Mouse (Mus musculus): ENCODE results near the gene Olfr672. TPM values are rescaled to one million over a fixed set of nuclear protein-coding genes. Genes with fewer than 3 reads are reported as not detected.
"Not testable (repeated sequence)": the region's sequence is repeated elsewhere in the genome, so short reads cannot be mapped to it uniquely, and the experiment has no call there.

The Olfr672 gene
- 0.51 and 1.5 TPM in 2 replicates for polyA plus RNA-seq (2015; fragmentation: Nextera tagmentation; extraction: Ambion mirVana)

GRCm38 (mm10) chr7:105001929-105002328 is at the start of gene Olfr672:
Gene Olfr672, minus strand, starts transcription at chr7:105002029.
- ATAC-seq (ENCODE audit: insufficient number of reproducible peaks, low FRiP score, low TSS enrichment, low read depth), result no peak
- Histone ChIP-seq H3K27me3 (no peaks in the 10 kb centered on the region), H3K9ac (no peak within 1 kb of the TSS), H3K4me3 (replicated peaks) (no peak within 1 kb of the TSS), H3K9me3 (replicated peaks) (no peaks in the 10 kb centered on the region), H3K4me2 (replicated peaks) (no peak within 1 kb of the TSS), H3K4me1 (no peaks in the 10 kb centered on the region), H3K36me3 (no peaks in the 10 kb centered on the region), H3K27ac (replicated peaks) (no peak within 1 kb of the TSS)

- not testable (repeated sequence) for H3K4me1 ChIP-seq; H3K36me3 ChIP-seq; H3K9ac ChIP-seq; H3K27me3 ChIP-seq; H3K27ac ChIP-seq (replicated peaks); ATAC-seq (ENCODE audit: insufficient number of reproducible peaks, low FRiP score, low TSS enrichment, low read depth); H3K4me2 ChIP-seq (replicated peaks); H3K9me3 ChIP-seq (replicated peaks); H3K4me3 ChIP-seq (replicated peaks)
- 48% methylated on average over 5 of the region's 5 CpGs for WGBS
These were observed 32.0 kb upstream of the Olfr672 start for GRCm38 (mm10) chr7:105033836-105034235.

DNA sequence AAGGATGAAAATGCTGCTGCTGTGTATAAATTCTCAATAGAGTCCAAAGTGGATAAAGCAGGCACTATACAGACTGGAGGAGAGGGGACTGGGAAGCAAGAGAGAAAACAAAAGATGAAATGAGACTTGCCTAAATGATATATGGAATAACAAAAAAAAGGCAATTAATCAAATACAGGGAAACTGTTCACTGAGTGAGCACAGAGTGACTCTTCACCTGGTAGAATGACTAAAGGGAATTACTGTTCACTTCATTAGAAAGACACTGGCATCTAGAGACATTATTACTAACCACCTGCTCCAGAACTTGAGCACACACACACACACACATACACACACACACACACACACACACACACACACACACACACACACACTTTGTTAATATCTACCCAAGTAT is 30.6 kb upstream of the Olfr672 start, which contains the start of gene Olfr676:
Gene Olfr676, plus strand, starts transcription at position 301 of the 400 bp plus-strand sequence.
- Histone ChIP-seq H3K9me3 (replicated peaks) (no peaks in the 10 kb centered on the region), H3K4me2 (replicated peaks) (no peak within 1 kb of the TSS), H3K9ac (no peak within 1 kb of the TSS), H3K27me3 (no peaks in the 10 kb centered on the region), H3K4me1 (no peaks in the 10 kb centered on the region), H3K27ac (replicated peaks) (no peak within 1 kb of the TSS), H3K4me3 (replicated peaks) (no peak within 1 kb of the TSS), H3K36me3 (no peaks in the 10 kb centered on the region)
- no peak for ATAC-seq (ENCODE audit: insufficient number of reproducible peaks, low FRiP score, low TSS enrichment, low read depth)

DNA sequence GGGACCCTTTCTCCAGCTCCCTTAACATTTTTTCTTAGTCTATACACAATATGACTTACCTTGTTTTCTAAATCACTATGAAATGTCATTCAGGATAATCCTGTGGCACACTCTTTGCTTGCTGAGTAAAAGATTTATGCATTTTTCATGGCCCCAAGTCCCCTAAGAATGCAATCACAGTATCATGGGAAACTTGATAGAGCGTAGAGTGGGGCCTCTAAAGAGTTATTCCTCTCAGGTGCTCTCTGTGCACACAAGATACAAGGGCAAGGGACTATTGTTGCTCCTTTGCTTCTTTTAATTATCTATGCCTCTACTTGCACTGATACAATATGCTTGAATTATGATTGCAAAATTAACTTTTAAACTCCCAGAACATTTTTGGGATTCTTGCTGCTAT is 26.5 kb upstream of the Olfr672 start, which contains the start of gene Olfr675:
Gene Olfr675, minus strand, starts transcription at position 101 of the 400 bp plus-strand sequence.
- no peaks in the 10 kb centered on the region for H3K9me3 ChIP-seq (replicated peaks)
- H3K4me3 ChIP-seq (replicated peaks), result no peak within 1 kb of the TSS
- H3K4me1 ChIP-seq, result no peaks in the 10 kb centered on the region
- H3K36me3 ChIP-seq, result no peaks in the 10 kb centered on the region
- WGBS, result 53% methylated on average over 1 of the region's 1 CpGs
- ATAC-seq (ENCODE audit: insufficient number of reproducible peaks, low FRiP score, low TSS enrichment, low read depth), result no peak
- no peaks in the 10 kb centered on the region for H3K27me3 ChIP-seq
- H3K9ac ChIP-seq, result no peak within 1 kb of the TSS
- no peak within 1 kb of the TSS for H3K27ac ChIP-seq (replicated peaks)
- H3K4me2 ChIP-seq (replicated peaks), result no peak within 1 kb of the TSS

GRCm38 (mm10) chr7:105022530-105022929 is 20.7 kb upstream of the Olfr672 start:
- no peaks in the 10 kb centered on the region for H3K9me3 ChIP-seq (replicated peaks)
- H3K4me2 ChIP-seq (replicated peaks), result no peak overlapping the region
- ATAC-seq (ENCODE audit: insufficient number of reproducible peaks, low FRiP score, low TSS enrichment, low read depth), result no peak
- H3K4me3 ChIP-seq (replicated peaks), result no peak overlapping the region
- 64% methylated on average over 1 of the region's 1 CpGs for WGBS
- no peaks in the 10 kb centered on the region for H3K4me1 ChIP-seq
- H3K27me3 ChIP-seq, result no peaks in the 10 kb centered on the region
- no peak overlapping the region for H3K9ac ChIP-seq
- H3K36me3 ChIP-seq, result no peaks in the 10 kb centered on the region
- H3K27ac ChIP-seq (replicated peaks), result no peak overlapping the region

DNA sequence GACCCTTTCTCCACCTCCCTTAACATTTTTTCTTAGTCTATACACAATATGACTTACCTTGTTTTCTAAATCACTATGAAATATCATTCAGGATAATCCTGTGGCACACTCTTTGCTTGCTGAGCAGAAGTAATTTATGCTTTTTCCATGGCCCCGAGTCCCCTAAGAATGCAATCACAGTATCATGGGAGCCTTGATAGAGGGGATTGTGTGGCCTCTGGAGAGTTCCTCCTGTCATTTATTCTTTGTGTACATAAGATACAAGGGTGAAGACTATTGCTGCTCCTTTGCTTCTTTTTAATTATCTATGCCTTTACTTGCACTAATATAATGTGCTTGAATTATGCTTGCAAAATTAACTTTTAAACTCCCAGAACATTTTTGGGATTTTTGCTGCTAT is 22.8 kb downstream of the Olfr672 start, which contains the start of gene Olfr671:
Gene Olfr671, minus strand, starts transcription at position 101 of the 400 bp plus-strand sequence.
- H3K27me3 ChIP-seq, result no peaks in the 10 kb centered on the region
- no peaks in the 10 kb centered on the region for H3K36me3 ChIP-seq
- no peaks in the 10 kb centered on the region for H3K4me1 ChIP-seq
- no peaks in the 10 kb centered on the region for H3K9me3 ChIP-seq (replicated peaks)
- no peak within 1 kb of the TSS for H3K4me3 ChIP-seq (replicated peaks)
- no peak within 1 kb of the TSS for H3K9ac ChIP-seq
- no peak within 1 kb of the TSS for H3K4me2 ChIP-seq (replicated peaks)
- no peak for ATAC-seq (ENCODE audit: insufficient number of reproducible peaks, low FRiP score, low TSS enrichment, low read depth)
- no peak within 1 kb of the TSS for H3K27ac ChIP-seq (replicated peaks)
- 76% methylated on average over 1 of the region's 1 CpGs for WGBS

DNA sequence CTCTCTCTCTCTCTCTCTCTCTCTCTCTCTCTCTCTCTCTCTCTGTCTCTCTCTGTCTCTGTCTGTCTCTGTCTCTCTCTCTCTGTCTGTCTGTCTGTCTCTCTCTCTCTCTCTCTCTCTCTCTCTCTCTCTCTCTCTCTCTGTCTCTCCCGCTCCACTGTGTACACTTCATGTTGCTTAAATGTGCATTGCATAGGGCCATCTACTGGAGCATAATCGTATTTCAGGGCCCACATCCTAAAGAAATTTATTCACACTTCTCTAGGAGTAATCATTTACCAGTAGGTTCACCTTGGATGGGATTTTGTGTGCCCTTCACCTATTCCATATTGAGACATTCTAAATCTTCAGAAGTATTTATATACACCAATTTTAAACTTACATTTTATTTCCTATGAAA is 29.3 kb downstream of the Olfr672 start:
- 73% methylated on average over 2 of the region's 2 CpGs for WGBS
- not testable (repeated sequence) for ATAC-seq (ENCODE audit: insufficient number of reproducible peaks, low FRiP score, low TSS enrichment, low read depth)

DNA sequence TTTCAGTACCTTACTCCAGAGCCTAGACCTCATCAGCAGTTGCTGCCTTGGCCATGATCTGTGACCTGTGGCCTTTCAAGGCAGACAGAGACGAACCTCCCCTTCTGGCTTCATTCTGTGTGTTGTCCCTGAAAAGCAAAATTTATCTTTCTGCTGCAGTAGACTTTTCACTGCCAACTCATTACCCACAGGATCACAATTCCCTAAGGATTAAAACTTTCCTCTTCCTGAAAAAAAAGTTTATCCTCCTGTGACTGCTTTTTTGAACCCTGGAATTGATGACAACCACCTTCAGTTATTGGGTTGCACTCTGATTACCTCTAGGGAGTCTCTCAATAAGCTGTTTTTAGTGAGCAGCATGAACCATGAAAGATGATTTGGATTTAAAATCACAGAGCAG is 39.3 kb downstream of the Olfr672 start, which contains the start of gene Olfr670:
Gene Olfr670, minus strand, starts transcription at position 101 of the 400 bp plus-strand sequence.
- H3K27ac ChIP-seq (replicated peaks), result no peak within 1 kb of the TSS
- ATAC-seq (ENCODE audit: insufficient number of reproducible peaks, low FRiP score, low TSS enrichment, low read depth), result no peak
- H3K4me1 ChIP-seq, result no peaks in the 10 kb centered on the region
- H3K27me3 ChIP-seq, result no peaks in the 10 kb centered on the region
- H3K9ac ChIP-seq, result no peak within 1 kb of the TSS
- 48% methylated on average over 1 of the region's 1 CpGs for WGBS
- H3K4me2 ChIP-seq (replicated peaks), result no peak within 1 kb of the TSS
- no peak within 1 kb of the TSS for H3K4me3 ChIP-seq (replicated peaks)
- H3K9me3 ChIP-seq (replicated peaks), result no peaks in the 10 kb centered on the region
- H3K36me3 ChIP-seq, result no peaks in the 10 kb centered on the region

More for the DNA sequence above, 29.3 kb downstream of the Olfr672 start:
- not testable (repeated sequence) for H3K4me3 ChIP-seq (replicated peaks); H3K36me3 ChIP-seq; H3K27ac ChIP-seq (replicated peaks); H3K4me2 ChIP-seq (replicated peaks); H3K27me3 ChIP-seq; H3K4me1 ChIP-seq; H3K9ac ChIP-seq; H3K9me3 ChIP-seq (replicated peaks)

DNA sequence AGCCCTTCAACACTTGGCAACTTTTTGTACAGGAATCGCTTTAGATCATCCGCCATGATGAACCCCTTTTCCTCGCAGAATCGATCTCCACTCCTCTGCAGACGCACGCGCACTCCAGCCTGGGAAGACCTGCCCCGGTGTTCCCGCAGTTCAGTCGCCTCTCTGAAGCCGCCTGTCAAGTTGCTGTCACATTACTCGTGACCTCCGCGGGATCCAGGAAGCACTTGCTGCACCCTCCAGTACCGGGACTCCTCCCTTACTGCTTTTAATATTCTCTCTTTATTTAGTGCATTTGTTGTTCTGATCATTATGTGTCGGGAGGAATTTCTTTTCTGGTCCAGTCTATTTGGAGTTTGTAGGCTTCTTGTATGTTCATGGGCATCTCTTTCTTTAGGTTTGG is 51.6 kb downstream of the Olfr672 start:
- H3K36me3 ChIP-seq; H3K9me3 ChIP-seq (replicated peaks); H3K27ac ChIP-seq (replicated peaks); H3K4me1 ChIP-seq; H3K27me3 ChIP-seq; ATAC-seq (ENCODE audit: insufficient number of reproducible peaks, low FRiP score, low TSS enrichment, low read depth); H3K4me3 ChIP-seq (replicated peaks); H3K9ac ChIP-seq; H3K4me2 ChIP-seq (replicated peaks): not testable (repeated sequence)
- WGBS, result 91% methylated on average over 16 of the region's 16 CpGs

Other genes with a start within 250 kb of the Olfr672 start
- gene Usp17le, start 224.6 kb downstream of the Olfr672 start, polyA plus RNA-seq (2015; fragmentation: Nextera tagmentation; extraction: Ambion mirVana), result not detected in 2 replicates
- not detected in 2 replicates for gene Usp17lb, start 159.4 kb downstream of the Olfr672 start, polyA plus RNA-seq (2015; fragmentation: Nextera tagmentation; extraction: Ambion mirVana)
- gene Usp17la, start 145.0 kb downstream of the Olfr672 start, polyA plus RNA-seq (2015; fragmentation: Nextera tagmentation; extraction: Ambion mirVana), result 0.12 TPM in 1 of 2 replicates, not detected in the other
- gene Olfr665, start 124.0 kb downstream of the Olfr672 start, polyA plus RNA-seq (2015; fragmentation: Nextera tagmentation; extraction: Ambion mirVana), result 0.20 TPM in 1 of 2 replicates, not detected in the other
- gene Olfr666, start 106.1 kb downstream of the Olfr672 start, polyA plus RNA-seq (2015; fragmentation: Nextera tagmentation; extraction: Ambion mirVana), result 0.22 and 0.89 TPM in 2 replicates
- not detected in 2 replicates for gene Olfr667, start 80.5 kb downstream of the Olfr672 start, polyA plus RNA-seq (2015; fragmentation: Nextera tagmentation; extraction: Ambion mirVana)
- gene Olfr668, start 74.0 kb downstream of the Olfr672 start, polyA plus RNA-seq (2015; fragmentation: Nextera tagmentation; extraction: Ambion mirVana), result not detected in 2 replicates
- 0.23 and 0.50 TPM in 2 replicates for gene Olfr669, start 67.8 kb downstream of the Olfr672 start, polyA plus RNA-seq (2015; fragmentation: Nextera tagmentation; extraction: Ambion mirVana)
- gene Olfr670, start 39.4 kb downstream of the Olfr672 start, polyA plus RNA-seq (2015; fragmentation: Nextera tagmentation; extraction: Ambion mirVana), result not detected in 2 replicates
- gene Olfr671, start 22.9 kb downstream of the Olfr672 start, polyA plus RNA-seq (2015; fragmentation: Nextera tagmentation; extraction: Ambion mirVana), result 0.08 and 0.22 TPM in 2 replicates
- gene Olfr675, start 26.4 kb upstream of the Olfr672 start, polyA plus RNA-seq (2015; fragmentation: Nextera tagmentation; extraction: Ambion mirVana), result not detected in 2 replicates
- gene Olfr676, start 30.7 kb upstream of the Olfr672 start, polyA plus RNA-seq (2015; fragmentation: Nextera tagmentation; extraction: Ambion mirVana), result not detected in 2 replicates
- gene Olfr677, start 49.3 kb upstream of the Olfr672 start, polyA plus RNA-seq (2015; fragmentation: Nextera tagmentation; extraction: Ambion mirVana), result 0.47 TPM in 1 of 2 replicates, not detected in the other
- gene Olfr678, start 62.4 kb upstream of the Olfr672 start, polyA plus RNA-seq (2015; fragmentation: Nextera tagmentation; extraction: Ambion mirVana), result not detected in 2 replicates
- 0.04 and 0.21 TPM in 2 replicates for gene Olfr679, start 79.2 kb upstream of the Olfr672 start, polyA plus RNA-seq (2015; fragmentation: Nextera tagmentation; extraction: Ambion mirVana)
- not detected in 2 replicates for gene Olfr680-ps1, start 90.8 kb upstream of the Olfr672 start, polyA plus RNA-seq (2015; fragmentation: Nextera tagmentation; extraction: Ambion mirVana)
- gene Olfr681, start 114.8 kb upstream of the Olfr672 start, polyA plus RNA-seq (2015; fragmentation: Nextera tagmentation; extraction: Ambion mirVana), result 0.11 and 0.71 TPM in 2 replicates
- gene Olfr683, start 145.0 kb upstream of the Olfr672 start, polyA plus RNA-seq (2015; fragmentation: Nextera tagmentation; extraction: Ambion mirVana), result 0.61 TPM in 1 of 2 replicates, not detected in the other
- not detected in 2 replicates for gene Olfr684, start 161.6 kb upstream of the Olfr672 start, polyA plus RNA-seq (2015; fragmentation: Nextera tagmentation; extraction: Ambion mirVana)
- 0.25 and 0.27 TPM in 2 replicates for gene Olfr685, start 184.0 kb upstream of the Olfr672 start, polyA plus RNA-seq (2015; fragmentation: Nextera tagmentation; extraction: Ambion mirVana)
- 0.09 TPM in 1 of 2 replicates, not detected in the other for gene Olfr686, start 205.5 kb upstream of the Olfr672 start, polyA plus RNA-seq (2015; fragmentation: Nextera tagmentation; extraction: Ambion mirVana)